Mouse (Mus musculus) C2C12 (cell line): ENCODE results near the gene Fam20c.

Experiments
- CTCF ChIP-seq: IDR thresholded peaks from one replicate; pipeline ENCODE4 v1.5.1; 2011; ENCODE audit not compliant: control insufficient read depth, insufficient read depth, insufficient read length
- MYOG ChIP-seq: IDR thresholded peaks from one replicate; pipeline ENCODE4 v1.6.1; 2011; ENCODE audit not compliant: control insufficient read depth, insufficient read length; ENCODE audit errors: extremely low read depth
- USF1 ChIP-seq: IDR thresholded peaks from one replicate; pipeline ENCODE4 v1.6.1; 2011; ENCODE audit warnings: low read depth, mild to moderate bottlenecking, control low read depth, moderate library complexity

DNA sequence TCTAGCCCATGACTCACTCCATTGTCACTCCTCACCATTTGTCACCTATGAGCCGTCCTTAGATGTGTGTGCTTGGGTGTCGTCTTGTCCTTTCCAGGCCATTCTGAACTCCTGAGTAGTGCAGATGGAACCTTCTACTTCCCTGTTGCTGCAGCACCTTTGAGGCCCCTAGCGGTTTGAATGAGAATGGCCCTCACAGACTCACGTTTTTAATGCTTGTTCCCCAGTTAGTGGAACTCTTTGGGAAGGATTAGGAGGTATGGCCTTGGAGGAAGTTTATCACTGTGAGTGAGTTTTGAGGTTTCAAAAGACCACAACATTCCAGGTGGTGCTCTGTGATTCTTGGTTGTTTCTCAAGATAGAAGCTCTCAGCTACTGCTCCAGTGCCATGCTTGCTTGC is 97.8 kb downstream of the Fam20c start:
- TF ChIP-seq USF1 (no peak), CTCF (no peak), MYOG (no peak)
